13 mouse cellular contexts compared by ENCODE assay signal in the genomic region with DNA sequence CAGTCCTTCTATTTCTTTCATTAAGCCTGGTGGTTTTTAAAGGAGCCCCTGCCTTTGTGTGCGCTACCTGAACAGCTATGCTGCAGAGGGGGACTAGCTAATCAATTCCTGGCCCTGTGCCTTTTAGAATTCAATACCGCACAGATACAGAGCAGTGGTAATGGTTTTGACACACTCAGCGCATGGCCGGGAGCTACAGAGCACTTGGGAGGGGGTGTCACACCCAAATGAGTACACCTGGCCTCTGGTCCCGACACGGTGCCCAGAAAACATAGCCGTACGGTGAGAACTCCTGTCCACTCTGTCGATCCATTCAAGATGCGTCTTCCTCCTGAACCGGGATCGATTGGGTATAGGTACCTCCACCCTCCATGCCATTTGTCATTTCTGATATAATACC.
DNase-seq lines count a peak whose midpoint lies in the region; ATAC-seq and TF ChIP-seq lines count a peak whose summit lies in the region.
"Had no signal": no experiment of that assay in that cellular context is flagged by ENCODE, and none has a peak within 500 bp of the region (broad histone marks: within the 10 kb centered on the region; RNA-seq: fewer than 3 reads in every experiment).

No protein-coding gene starts in this region.

- no peak overlapping the region for H3K27ac ChIP-seq in forebrain, embryonic 14.5 days (ENCODE audit: low read depth, low read length)
- no peak overlapping the region for H3K27ac ChIP-seq in forebrain, embryonic 10.5 days
- no peak overlapping the region for H3K27ac ChIP-seq in lung, embryonic 16.5 days (ENCODE audit: low read length)
- H3K27ac ChIP-seq in intestine, postnatal 0 days (ENCODE audit: low read depth, low read length), result no peak overlapping the region
- no peak overlapping the region for H3K27ac ChIP-seq in stomach, embryonic 16.5 days (ENCODE audit: low read length)
- H3K27ac ChIP-seq: midbrain, embryonic 12.5 days had no signal

- 55% methylated on average over 12 of the region's 12 CpGs for WGBS in forebrain, embryonic 14.5 days
- 89% methylated on average over 12 of the region's 12 CpGs for WGBS in forebrain, embryonic 10.5 days
- 37% methylated on average over 12 of the region's 12 CpGs for WGBS in lung, embryonic 16.5 days
- WGBS in intestine, postnatal 0 days, result 61% methylated on average over 12 of the region's 12 CpGs
- 34% methylated on average over 12 of the region's 12 CpGs for WGBS in stomach, embryonic 16.5 days

- intact Hi-C loops in left cerebral cortex, postnatal 14 days (cut with DNase I), result no loop called here

- no peaks in the 10 kb centered on the region for H3K9me3 ChIP-seq in forebrain, embryonic 14.5 days (replicated peaks; ENCODE audit: control insufficient read depth, low read length)
- no peaks in the 10 kb centered on the region for H3K9me3 ChIP-seq in forebrain, embryonic 10.5 days
- no peaks in the 10 kb centered on the region for H3K9me3 ChIP-seq in lung, embryonic 16.5 days (ENCODE audit: control insufficient read depth, low read length)
- H3K9me3 ChIP-seq in intestine, postnatal 0 days (ENCODE audit: control insufficient read depth), result no peaks in the 10 kb centered on the region
- H3K9me3 ChIP-seq in stomach, embryonic 16.5 days (replicated peaks; ENCODE audit: control insufficient read depth, low read length), result no peaks in the 10 kb centered on the region
- H3K9me3 ChIP-seq: midbrain, embryonic 12.5 days had no signal

- no peaks in the 10 kb centered on the region; the same call in 1 of the 2 replicates for H3K4me1 ChIP-seq in forebrain, embryonic 14.5 days (ENCODE audit: control insufficient read depth, insufficient read depth, low read length)
- peaks cover 9% of the 10 kb centered on the region; the same call in 1 of the 2 replicates for H3K4me1 ChIP-seq in forebrain, embryonic 10.5 days
- H3K4me1 ChIP-seq in lung, embryonic 16.5 days (replicated peaks; ENCODE audit: control insufficient read depth, insufficient read depth, low read length), result peaks cover 15% of the 10 kb centered on the region
- H3K4me1 ChIP-seq in intestine, postnatal 0 days (replicated peaks; ENCODE audit: control insufficient read depth, insufficient read depth, low read length), result no peaks in the 10 kb centered on the region
- peaks cover 10% of the 10 kb centered on the region for H3K4me1 ChIP-seq in stomach, embryonic 16.5 days (ENCODE audit: control insufficient read depth, insufficient read depth, low read length)

- ATAC-seq in forebrain, embryonic 14.5 days, result no peak
- 0 out of 2 replicates have a peak, but pooled peaks have one; percentile 30 for ATAC-seq in lung, embryonic 16.5 days (ENCODE audit: low read depth)
- ATAC-seq in intestine, postnatal 0 days, result no peak
- ATAC-seq in stomach, embryonic 16.5 days (ENCODE audit: insufficient read depth, low FRiP score), result no peak

- no peak for DNase-seq in forebrain, embryonic 14.5 days (ENCODE audit: low spot score)
- DNase-seq in forebrain, embryonic 10.5 days (ENCODE audit: extremely low spot score, low spot score), result no peak
- DNase-seq in lung, postnatal 10 days, result no peak
- no peak for DNase-seq in left cerebral cortex, postnatal 14 days (ENCODE audit: low spot score in 2 of 2)
- DNase-seq in thymus, postnatal 10 days (ENCODE audit: low spot score in 2 of 2), result no peak
- DNase-seq: adrenal gland, postnatal 25 days; gastrocnemius, postnatal 36 days; heart, postnatal 14 days; right cerebral cortex, adult 18-20 months had no signal

- peak overlapping the region; percentile 9; the same call in 1 of the 2 replicates for H3K4me2 ChIP-seq in forebrain, embryonic 14.5 days (ENCODE audit: low read length)
- peak overlapping the region; percentile 55 for H3K4me2 ChIP-seq in lung, embryonic 16.5 days (ENCODE audit: low read depth, low read length)
- peak overlapping the region; percentile 27; the same call in 1 of the 2 replicates for H3K4me2 ChIP-seq in intestine, postnatal 0 days (replicated peaks; ENCODE audit: low read depth)
- peak overlapping the region; percentile 43 for H3K4me2 ChIP-seq in stomach, embryonic 16.5 days (ENCODE audit: low read depth, low read length)
- H3K4me2 ChIP-seq: midbrain, embryonic 12.5 days had no signal

- H3K4me3 ChIP-seq in forebrain, embryonic 14.5 days (ENCODE audit: low read depth, low read length), result no peak overlapping the region
- H3K4me3 ChIP-seq in forebrain, embryonic 10.5 days, result no peak overlapping the region
- peak overlapping the region; percentile 19; the same call in 1 of the 2 replicates for H3K4me3 ChIP-seq in lung, embryonic 16.5 days (ENCODE audit: low read length)
- no peak overlapping the region for H3K4me3 ChIP-seq in intestine, postnatal 0 days (ENCODE audit: low read depth, low read length)
- H3K4me3 ChIP-seq in stomach, embryonic 16.5 days (replicated peaks; ENCODE audit: low read length), result 0 out of 2 replicates have a peak overlapping the region, but pooled peaks have one; percentile 14
- H3K4me3 ChIP-seq: midbrain, embryonic 12.5 days had no signal

- no peaks in the 10 kb centered on the region for H3K27me3 ChIP-seq in forebrain, embryonic 14.5 days (replicated peaks; ENCODE audit: control insufficient read depth, insufficient read depth, low read length)
- no peaks in the 10 kb centered on the region for H3K27me3 ChIP-seq in forebrain, embryonic 10.5 days (ENCODE audit: poor library complexity, severe bottlenecking)
- H3K27me3 ChIP-seq in lung, embryonic 16.5 days (ENCODE audit: control insufficient read depth, insufficient read depth, low read depth, low read length), result no peaks in the 10 kb centered on the region; the same call in 1 of the 2 replicates
- no peaks in the 10 kb centered on the region for H3K27me3 ChIP-seq in intestine, postnatal 0 days (replicated peaks; ENCODE audit: control insufficient read depth, insufficient read depth, low read length)
- no peaks in the 10 kb centered on the region for H3K27me3 ChIP-seq in stomach, embryonic 16.5 days (ENCODE audit: control insufficient read depth, insufficient read depth, low read length)
- H3K27me3 ChIP-seq: midbrain, embryonic 12.5 days had no signal

- H3K36me3 ChIP-seq in forebrain, embryonic 14.5 days (ENCODE audit: control insufficient read depth, insufficient read depth, low read length), result no peaks in the 10 kb centered on the region
- no peaks in the 10 kb centered on the region for H3K36me3 ChIP-seq in forebrain, embryonic 10.5 days (replicated peaks)
- no peaks in the 10 kb centered on the region for H3K36me3 ChIP-seq in lung, embryonic 16.5 days (ENCODE audit: control insufficient read depth, insufficient read depth, low read length)
- no peaks in the 10 kb centered on the region for H3K36me3 ChIP-seq in intestine, postnatal 0 days (ENCODE audit: control insufficient read depth, insufficient read depth)
- no peaks in the 10 kb centered on the region for H3K36me3 ChIP-seq in stomach, embryonic 16.5 days (ENCODE audit: control insufficient read depth, insufficient read depth, low read length)
- H3K36me3 ChIP-seq: midbrain, embryonic 12.5 days had no signal

- no peak for TF ChIP-seq CTCF in intestine, postnatal 0 days (IDR thresholded peaks at IDR 0.05; ENCODE audit: low read depth)

- peak overlapping the region; percentile 5; the same call in 1 of the 2 replicates for H3K9ac ChIP-seq in forebrain, embryonic 14.5 days (ENCODE audit: low read length)
- H3K9ac ChIP-seq in lung, embryonic 16.5 days (ENCODE audit: low read length), result no peak overlapping the region
- no peak overlapping the region for H3K9ac ChIP-seq in intestine, postnatal 0 days (ENCODE audit: low read depth, low read length)
- peak overlapping the region; percentile 49 for H3K9ac ChIP-seq in stomach, embryonic 16.5 days (ENCODE audit: low read length)
- H3K9ac ChIP-seq: midbrain, embryonic 12.5 days had no signal

Comparison
In these comparisons a context has a peak if more than half of its experiments do, and no peak if none do; other contexts are left out.
1. H3K4me3 ChIP-seq: peak in lung, embryonic 16.5 days (single experiment) and stomach, embryonic 16.5 days (single experiment); none in forebrain, embryonic 14.5 days (single experiment), forebrain, embryonic 10.5 days (single experiment) and intestine, postnatal 0 days (single experiment).
2. H3K9ac ChIP-seq: peak in forebrain, embryonic 14.5 days (single experiment) and stomach, embryonic 16.5 days (single experiment); none in lung, embryonic 16.5 days (single experiment) and intestine, postnatal 0 days (single experiment).
3. Peak in every context shown above with its lines, with median percentiles within 50 percentile points of each other: H3K4me2 ChIP-seq.